Mouse (Mus musculus) midbrain, embryonic 10.5 days (tissue): ENCODE data around the gene Ly86. TPM values are rescaled to one million over a fixed set of nuclear protein-coding genes. Genes with fewer than 3 reads are reported as not detected.

Source experiments
- DNase-seq: peaks from one replicate; pipeline ENCODE4 v3.0.0-alpha.2; 2017; ENCODE audit warnings: low spot score
- H3K27ac ChIP-seq: fragments of 300-500 bp; sonication (generic); replicated peaks from 2 replicates; pipeline ENCODE4 v1.5.1; 2016; ENCODE audit warnings: mild to moderate bottlenecking
- H3K27me3 ChIP-seq: fragments of 300-500 bp; sonication (generic); 2 replicates; pipeline ENCODE4 v1.6.1; 2016; ENCODE audit warnings: low read depth, mild to moderate bottlenecking; ENCODE audit not compliant: poor library complexity, severe bottlenecking
- H3K36me3 ChIP-seq: fragments of 300-500 bp; sonication (generic); 2 replicates; pipeline ENCODE4 v1.6.1; 2016; ENCODE audit warnings: mild to moderate bottlenecking, moderate library complexity
- H3K4me1 ChIP-seq: fragments of 300-500 bp; sonication (generic); 2 replicates; pipeline ENCODE4 v1.6.1; 2016
- H3K4me3 ChIP-seq: fragments of 300-500 bp; sonication (generic); 2 replicates; pipeline ENCODE4 v1.5.1; 2016; ENCODE audit warnings: mild to moderate bottlenecking, moderate library complexity
- H3K9me3 ChIP-seq: fragments of 300-500 bp; sonication (generic); replicated peaks from 2 replicates; pipeline ENCODE4 v1.6.1; 2016; ENCODE audit warnings: mild to moderate bottlenecking
- WGBS: fragments of 180-500 bp; shearing (Covaris S2); methylation state at CpG from one replicate; pipeline ENCODE4 v1.1.7; 2016; 5-methylcytosine and 5-hydroxymethylcytosine counted together
- polyA plus RNA-seq: library from polyadenylated mRNA; unstranded; fragments of >200 nt; fragmentation: Nextera tagmentation; extraction: Ambion mirVana; gene quantifications from 2 replicates; pipeline ENCODE4 v1.2.1, GENCODE M21; 2016

Ly86 gene
- polyA plus RNA-seq, 1 experiment from 2014 or later = 3.9 TPM

DNA sequence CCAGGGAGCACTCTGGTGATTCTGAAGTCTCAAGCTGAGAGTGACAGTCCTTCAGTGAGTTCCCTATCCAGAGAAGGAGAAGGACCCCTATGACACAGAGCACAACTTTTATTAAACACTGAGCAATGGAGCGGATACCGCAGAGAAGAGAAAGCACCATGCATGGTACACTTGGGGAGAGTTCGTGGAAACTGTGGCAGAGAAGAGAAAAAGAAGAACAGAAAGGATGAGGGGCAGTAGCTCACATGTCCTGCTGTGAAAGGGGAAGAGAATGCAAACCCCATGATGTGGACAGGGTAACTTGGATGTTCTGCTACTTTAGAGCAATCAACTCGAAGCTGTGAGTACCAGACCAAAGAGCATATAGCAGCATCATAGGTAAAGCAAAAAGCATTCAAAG lies 14.0 kb upstream of the Ly86 start:
- Histone ChIP-seq H3K4me1 (no peaks in the 10 kb centered on the region), H3K27ac (no peak overlapping the region), H3K4me3 (no peak overlapping the region), H3K9me3 (no peaks in the 10 kb centered on the region), H3K36me3 (no peaks in the 10 kb centered on the region), H3K27me3 (no peaks in the 10 kb centered on the region)
- DNase-seq = no peak
- WGBS = 80% methylated on average over 4 of the region's 4 CpGs

DNA sequence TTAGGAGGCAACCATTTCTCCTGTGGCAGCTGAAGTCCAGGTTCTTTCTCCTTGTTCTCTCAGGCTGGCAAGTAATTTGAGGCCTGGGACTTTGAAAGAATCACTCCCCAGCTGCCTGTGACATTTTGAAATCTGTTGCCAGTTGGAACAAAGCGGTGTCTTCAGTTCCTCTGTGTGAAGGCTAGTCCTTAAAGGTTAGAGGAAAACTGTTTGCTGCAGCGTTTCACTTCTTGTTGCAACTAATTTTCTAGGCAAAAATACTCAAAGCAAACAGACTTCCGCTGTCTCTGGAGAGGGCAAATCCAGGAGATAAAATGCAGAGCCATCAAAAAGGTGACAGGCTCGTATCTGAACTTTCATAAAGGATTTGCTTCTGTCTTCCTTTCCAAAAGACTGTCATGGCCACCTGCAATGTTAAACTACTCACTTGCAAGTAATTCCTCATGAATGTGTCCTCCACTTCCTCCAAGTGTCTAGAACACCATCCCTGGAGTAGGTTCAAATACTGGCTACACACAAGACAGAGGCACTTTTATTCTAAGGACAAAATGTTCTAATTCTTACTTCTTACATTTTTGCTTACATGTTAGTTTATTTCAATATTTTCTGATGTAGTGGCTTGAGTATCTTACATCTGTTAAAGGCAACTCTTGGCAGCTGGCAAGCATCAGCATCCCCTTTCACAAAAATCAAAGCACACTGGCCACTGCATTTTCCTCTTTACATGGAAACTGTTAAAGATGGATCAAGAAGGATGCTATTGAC lies 12.0 kb upstream of the Ly86 start:
- Histone ChIP-seq H3K27ac (no peak overlapping the region), H3K9me3 (no peaks in the 10 kb centered on the region), H3K36me3 (no peaks in the 10 kb centered on the region), H3K4me3 (no peak overlapping the region), H3K27me3 (no peaks in the 10 kb centered on the region), H3K4me1 (no peaks in the 10 kb centered on the region)
- WGBS = 76% methylated on average over 4 of the region's 4 CpGs
- DNase-seq = no peak

DNA sequence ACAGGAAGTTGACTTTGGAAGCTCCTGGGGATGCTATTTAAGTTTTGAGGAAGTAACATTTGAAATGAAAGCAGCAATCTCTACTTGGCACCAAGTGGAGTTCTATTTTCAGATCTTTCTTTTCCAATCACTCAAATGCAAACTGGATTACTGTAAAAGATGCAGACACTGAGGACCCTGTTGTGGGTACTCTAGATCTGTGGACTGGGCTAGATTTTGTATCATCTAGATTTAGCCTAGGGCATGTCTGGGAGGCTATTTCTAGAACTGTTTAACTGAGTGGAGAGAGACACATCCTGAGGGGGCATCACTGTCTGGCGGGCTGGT lies 11.5 kb upstream of the Ly86 start:
- H3K36me3 ChIP-seq = no peaks in the 10 kb centered on the region
- DNase-seq = no peak
- H3K4me1 ChIP-seq = no peaks in the 10 kb centered on the region
- 93% methylated on average over 1 of the region's 1 CpGs for WGBS
- no peak overlapping the region for H3K27ac ChIP-seq
- H3K9me3 ChIP-seq = no peaks in the 10 kb centered on the region
- no peaks in the 10 kb centered on the region for H3K27me3 ChIP-seq
- H3K4me3 ChIP-seq = no peak overlapping the region

DNA sequence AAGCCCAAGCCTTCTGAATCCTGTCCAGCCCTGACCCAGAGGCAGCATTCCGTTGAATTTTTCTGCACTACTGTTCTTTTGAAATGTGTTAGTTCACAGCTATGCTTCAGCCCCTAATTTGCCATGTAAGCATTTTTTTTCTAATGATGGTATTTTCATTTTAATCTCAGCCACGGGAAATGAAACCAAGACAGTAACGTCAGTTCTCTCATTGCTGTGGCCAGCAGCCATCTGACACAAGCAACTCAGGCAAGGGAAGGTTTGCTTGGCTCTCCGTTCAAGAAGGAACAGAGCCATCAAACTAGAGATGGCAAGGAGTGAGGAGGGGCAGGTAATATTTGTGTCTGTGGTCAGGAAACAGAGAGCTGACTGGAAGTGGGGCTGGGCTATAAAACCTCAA lies 7.7 kb upstream of the Ly86 start:
- no peaks in the 10 kb centered on the region for H3K36me3 ChIP-seq
- H3K4me1 ChIP-seq = no peaks in the 10 kb centered on the region
- no peak for DNase-seq
- WGBS = 93% methylated on average over 4 of the region's 4 CpGs
- H3K4me3 ChIP-seq = no peak overlapping the region
- H3K27me3 ChIP-seq = no peaks in the 10 kb centered on the region
- no peaks in the 10 kb centered on the region for H3K9me3 ChIP-seq
- no peak overlapping the region for H3K27ac ChIP-seq

DNA sequence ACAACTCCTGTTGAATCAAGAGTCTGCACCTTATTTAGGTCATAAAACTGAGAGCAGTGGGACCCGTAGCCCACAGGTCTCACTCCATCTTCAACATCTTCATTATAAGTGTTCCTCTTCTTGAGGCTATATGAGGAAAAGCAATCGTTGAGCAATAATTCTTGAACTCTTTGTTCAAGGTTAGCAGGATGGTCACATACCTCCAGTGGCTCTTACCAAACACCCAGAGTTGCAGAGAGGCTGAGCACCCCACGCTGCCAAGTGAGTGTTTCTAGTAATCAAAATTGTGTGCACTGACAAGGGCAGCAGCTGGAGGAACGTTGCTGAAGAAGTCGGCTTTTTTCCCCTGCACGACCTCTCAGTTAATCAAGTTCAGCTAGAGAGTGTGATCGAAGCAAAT lies 7.1 kb upstream of the Ly86 start:
- 88% methylated on average over 7 of the region's 7 CpGs for whole genome bisulfite sequencing
- DNase-seq = no peak
- H3K27ac ChIP-seq = no peak overlapping the region
- H3K4me1 ChIP-seq = no peaks in the 10 kb centered on the region
- H3K36me3 ChIP-seq = no peaks in the 10 kb centered on the region
- no peaks in the 10 kb centered on the region for H3K27me3 ChIP-seq
- no peaks in the 10 kb centered on the region for H3K9me3 ChIP-seq
- H3K4me3 ChIP-seq = no peak overlapping the region

DNA sequence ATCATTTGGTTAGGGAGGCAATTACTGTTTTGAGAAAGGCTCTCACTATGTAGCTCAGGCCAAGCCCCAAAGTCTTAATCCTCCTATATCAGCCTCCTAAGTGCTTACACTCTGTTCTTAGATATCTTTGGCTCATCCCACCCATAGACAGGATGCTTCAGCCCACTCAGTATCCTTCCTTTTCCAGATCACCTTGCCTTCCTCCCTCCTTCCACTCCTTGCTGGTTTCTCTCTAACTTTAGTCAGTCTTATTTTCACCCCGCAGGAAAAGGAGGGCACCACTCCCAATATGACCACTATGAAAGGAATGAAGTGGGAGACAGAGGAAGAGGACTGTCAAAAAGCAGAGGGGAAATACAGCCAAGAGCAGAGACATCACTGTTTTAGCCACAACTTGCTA lies 2.2 kb upstream of the Ly86 start:
- H3K27ac ChIP-seq = no peak overlapping the region
- H3K4me3 ChIP-seq = no peak overlapping the region
- no peaks in the 10 kb centered on the region for H3K36me3 ChIP-seq
- no peaks in the 10 kb centered on the region for H3K27me3 ChIP-seq
- no peaks in the 10 kb centered on the region for H3K4me1 ChIP-seq
- no peak for DNase-seq
- 86% methylated on average over 1 of the region's 1 CpGs for WGBS
- H3K9me3 ChIP-seq = no peaks in the 10 kb centered on the region

DNA sequence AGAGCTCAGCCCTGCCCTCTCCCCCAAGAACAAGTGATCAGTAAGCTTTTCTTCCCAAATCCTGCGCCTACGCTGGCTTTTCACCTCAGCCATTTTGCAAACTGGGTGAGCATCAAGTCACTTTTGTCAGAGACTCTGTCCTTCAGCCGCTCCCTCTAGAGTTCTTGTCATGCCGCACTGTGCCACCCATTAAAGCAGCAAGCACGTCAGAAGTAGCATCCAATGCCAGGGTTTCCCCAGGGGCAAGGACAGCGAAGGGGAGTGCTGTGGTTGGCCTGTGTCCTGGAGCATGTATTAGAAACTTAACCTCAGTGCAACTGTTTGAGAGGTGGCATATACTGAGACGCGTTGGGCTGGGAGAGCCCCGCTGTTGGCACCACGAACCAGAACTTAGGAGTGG lies 815 bp downstream of the Ly86 start:
- Histone ChIP-seq H3K27me3 (no peaks in the 10 kb centered on the region), H3K4me3 (no peak overlapping the region), H3K27ac (no peak overlapping the region), H3K36me3 (no peaks in the 10 kb centered on the region), H3K4me1 (0 out of 2 replicates have a peak, but pooled peaks cover 4% of the 10 kb centered on the region), H3K9me3 (no peaks in the 10 kb centered on the region)
- WGBS = 93% methylated on average over 10 of the region's 10 CpGs
- DNase-seq = no peak

DNA sequence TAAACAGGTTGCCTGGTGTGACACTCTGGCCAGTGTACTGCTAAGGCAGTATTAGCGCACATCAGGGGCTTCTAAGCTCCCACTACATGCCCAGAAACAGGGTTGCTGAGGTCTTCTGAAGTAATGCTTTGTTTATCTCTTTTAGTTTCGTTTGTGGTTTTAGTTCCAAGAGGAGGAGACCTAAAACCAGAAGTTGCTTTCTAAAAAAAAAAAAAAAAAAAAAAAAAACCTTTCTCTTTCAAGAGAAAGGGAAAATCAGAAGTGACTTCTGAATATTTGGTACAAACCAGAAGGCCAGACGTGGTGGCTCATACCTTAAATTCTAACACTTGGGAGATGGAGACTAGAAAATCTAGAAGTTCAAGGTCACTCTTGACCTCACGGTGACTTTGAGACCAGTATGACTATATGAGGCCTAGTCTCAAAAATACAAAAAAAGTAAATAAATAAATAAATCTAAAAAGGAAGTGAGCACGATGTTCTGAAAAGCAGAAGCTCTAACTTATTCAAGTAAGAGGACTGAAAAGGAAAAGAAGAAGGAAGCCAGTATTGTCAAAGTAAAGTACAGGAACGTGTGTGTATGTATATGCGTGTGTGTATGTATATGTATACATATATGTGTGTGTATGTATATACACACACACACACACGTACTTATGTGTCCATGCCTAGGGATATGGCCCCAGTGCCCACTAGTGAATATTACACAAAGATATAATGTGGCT lies 3.0 kb downstream of the Ly86 start:
- H3K27me3 ChIP-seq = no peaks in the 10 kb centered on the region
- H3K36me3 ChIP-seq = no peaks in the 10 kb centered on the region
- H3K4me1 ChIP-seq = 0 out of 2 replicates have a peak, but pooled peaks cover 7% of the 10 kb centered on the region
- DNase-seq = no peak
- no peak overlapping the region for H3K4me3 ChIP-seq
- no peaks in the 10 kb centered on the region for H3K9me3 ChIP-seq
- no peak overlapping the region for H3K27ac ChIP-seq
- 86% methylated on average over 8 of the region's 8 CpGs for WGBS

DNA sequence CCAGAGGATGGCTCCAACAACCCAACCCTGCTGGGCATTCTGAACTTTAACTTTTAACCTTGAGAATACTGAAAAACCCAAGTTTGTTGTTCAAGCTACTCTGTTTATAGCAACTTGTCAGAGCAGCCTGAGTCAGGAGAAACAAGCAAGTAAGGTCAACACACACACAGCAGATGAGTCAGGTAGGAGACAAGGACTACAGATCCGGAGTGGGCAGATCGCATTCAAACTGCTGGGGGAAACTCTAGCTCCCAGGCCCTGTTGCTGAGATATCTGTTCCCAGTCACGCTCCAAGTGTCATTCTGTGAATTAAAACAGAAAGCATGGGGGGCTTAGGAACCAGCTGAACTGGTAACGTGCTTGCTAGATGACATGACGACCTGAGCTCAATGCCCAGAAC lies 4.0 kb downstream of the Ly86 start:
- no peaks in the 10 kb centered on the region for H3K9me3 ChIP-seq
- no peak overlapping the region for H3K4me3 ChIP-seq
- no peaks in the 10 kb centered on the region for H3K36me3 ChIP-seq
- no peak overlapping the region for H3K27ac ChIP-seq
- H3K4me1 ChIP-seq = 0 out of 2 replicates have a peak, but pooled peaks cover 7% of the 10 kb centered on the region
- H3K27me3 ChIP-seq = no peaks in the 10 kb centered on the region
- 89% methylated on average over 5 of the region's 5 CpGs for WGBS
- DNase-seq = no peak

DNA sequence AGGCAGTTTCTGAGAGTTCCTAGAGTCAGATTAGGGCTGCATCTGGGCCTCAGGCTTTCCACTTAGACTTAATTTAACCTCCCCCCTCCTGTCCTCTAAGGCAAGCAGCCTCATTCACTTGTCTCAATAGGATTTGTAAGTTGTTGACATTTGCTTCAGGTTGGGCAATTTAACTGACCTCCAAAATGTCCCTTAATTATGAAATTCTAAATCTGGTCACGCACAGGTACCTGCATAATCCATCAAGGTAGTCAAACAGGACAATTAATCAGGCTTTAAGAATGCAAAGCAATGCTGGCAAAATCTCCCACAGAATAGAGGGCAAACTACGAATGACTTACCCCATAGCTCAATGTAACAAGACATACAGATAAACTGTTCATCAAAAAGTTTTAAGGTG lies 8.0 kb downstream of the Ly86 start:
- no peaks in the 10 kb centered on the region for H3K9me3 ChIP-seq
- no peak overlapping the region for H3K4me3 ChIP-seq
- H3K27ac ChIP-seq = no peak overlapping the region
- no peak for DNase-seq
- 70% methylated on average over 2 of the region's 2 CpGs for WGBS
- H3K36me3 ChIP-seq = no peaks in the 10 kb centered on the region
- 0 out of 2 replicates have a peak, but pooled peaks cover 7% of the 10 kb centered on the region for H3K4me1 ChIP-seq
- H3K27me3 ChIP-seq = no peaks in the 10 kb centered on the region

DNA sequence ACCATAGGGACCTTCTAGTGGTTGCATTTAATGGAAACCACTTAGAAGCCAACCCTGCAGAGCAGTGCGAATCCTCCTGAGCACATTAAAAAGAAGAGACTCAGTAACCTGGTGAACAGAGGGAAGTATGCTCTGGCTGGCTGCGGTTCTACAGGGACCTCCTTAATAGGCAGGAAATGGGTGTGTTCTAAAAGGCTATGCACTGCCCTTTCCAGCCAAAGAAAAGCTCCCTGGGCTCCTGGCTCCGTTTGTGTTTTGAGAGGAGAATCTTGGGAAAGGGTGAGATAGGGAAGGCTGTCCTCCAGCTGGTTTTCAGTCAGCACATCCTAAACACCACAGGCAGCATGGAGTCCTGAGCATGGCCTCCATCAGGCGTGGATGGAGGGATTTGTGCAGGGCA lies 8.9 kb downstream of the Ly86 start:
- Histone ChIP-seq H3K27ac (no peak overlapping the region), H3K27me3 (no peaks in the 10 kb centered on the region), H3K9me3 (no peaks in the 10 kb centered on the region), H3K36me3 (no peaks in the 10 kb centered on the region), H3K4me1 (0 out of 2 replicates have a peak, but pooled peaks cover 7% of the 10 kb centered on the region), H3K4me3 (no peak overlapping the region)
- no peak for DNase-seq
- 68% methylated on average over 4 of the region's 4 CpGs for WGBS

DNA sequence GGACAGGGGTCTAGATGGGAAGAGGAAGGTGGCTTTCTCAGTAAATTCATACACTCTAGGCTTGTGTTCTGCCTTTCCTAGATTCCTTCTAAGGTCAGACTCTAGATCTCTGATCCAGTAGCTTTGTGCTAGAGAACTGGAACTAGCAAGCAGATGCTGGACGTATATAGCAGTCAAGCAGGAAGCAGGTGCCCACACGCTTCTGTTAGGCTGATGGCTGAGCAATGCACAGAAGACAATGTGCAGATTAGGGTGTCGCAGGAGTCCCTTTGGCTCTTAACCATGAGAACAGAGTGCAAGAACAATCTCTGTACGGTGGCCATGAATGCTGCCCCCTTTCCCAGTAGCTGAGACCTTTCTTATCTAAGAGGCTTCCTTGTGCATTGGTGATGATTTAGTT lies 9.4 kb downstream of the Ly86 start:
- 89% methylated on average over 4 of the region's 4 CpGs for WGBS
- Histone ChIP-seq H3K27ac (no peak overlapping the region), H3K4me3 (no peak overlapping the region), H3K9me3 (no peaks in the 10 kb centered on the region), H3K27me3 (no peaks in the 10 kb centered on the region), H3K4me1 (0 out of 2 replicates have a peak, but pooled peaks cover 7% of the 10 kb centered on the region), H3K36me3 (no peaks in the 10 kb centered on the region)
- DNase-seq = no peak

DNA sequence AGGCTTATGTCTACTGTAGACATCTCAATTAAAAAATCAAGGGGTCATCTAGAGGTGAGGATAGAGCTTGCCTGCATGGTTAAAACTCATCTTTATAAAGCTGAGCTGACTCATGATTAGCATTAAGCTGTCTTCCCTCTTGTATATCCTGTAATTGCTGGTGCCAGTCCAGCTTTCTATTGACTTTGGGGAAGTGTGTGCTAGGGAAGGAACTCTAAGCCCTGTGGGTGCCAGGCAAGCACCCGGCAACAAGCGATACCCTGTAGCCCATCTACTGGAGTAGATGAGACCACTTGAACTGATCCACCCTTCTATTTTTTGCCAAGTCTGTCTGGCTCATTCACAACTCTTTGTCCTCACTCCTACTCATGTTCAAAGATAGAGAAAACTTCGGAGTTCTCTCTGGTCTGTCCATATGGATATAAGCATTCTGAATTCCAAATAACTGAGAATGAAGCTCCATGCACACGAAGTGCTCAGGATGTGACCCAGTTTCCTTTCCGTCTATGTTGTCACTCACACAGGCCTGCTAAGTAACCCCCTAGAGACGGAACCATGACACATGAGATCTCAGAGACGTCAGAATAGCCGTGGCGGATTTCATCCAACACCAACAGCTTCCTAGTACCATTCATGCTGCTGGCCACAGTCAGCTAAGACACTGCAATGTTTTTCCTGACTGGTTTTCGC lies 10.8 kb downstream of the Ly86 start:
- H3K27ac ChIP-seq = no peak overlapping the region
- 0 out of 2 replicates have a peak, but pooled peaks cover 3% of the 10 kb centered on the region for H3K4me1 ChIP-seq
- no peak overlapping the region for H3K4me3 ChIP-seq
- no peaks in the 10 kb centered on the region for H3K36me3 ChIP-seq
- 93% methylated on average over 10 of the region's 10 CpGs for WGBS
- H3K9me3 ChIP-seq = no peaks in the 10 kb centered on the region
- no peak for DNase-seq
- H3K27me3 ChIP-seq = no peaks in the 10 kb centered on the region
